Mouse (Mus musculus): ENCODE data around the gene H2afy. TPM values are rescaled to one million over a fixed set of nuclear protein-coding genes. Genes with fewer than 3 reads are reported as not detected.

H2afy gene
- polyA plus RNA-seq, 1 experiment from 2014 or later, result 726 TPM

DNA sequence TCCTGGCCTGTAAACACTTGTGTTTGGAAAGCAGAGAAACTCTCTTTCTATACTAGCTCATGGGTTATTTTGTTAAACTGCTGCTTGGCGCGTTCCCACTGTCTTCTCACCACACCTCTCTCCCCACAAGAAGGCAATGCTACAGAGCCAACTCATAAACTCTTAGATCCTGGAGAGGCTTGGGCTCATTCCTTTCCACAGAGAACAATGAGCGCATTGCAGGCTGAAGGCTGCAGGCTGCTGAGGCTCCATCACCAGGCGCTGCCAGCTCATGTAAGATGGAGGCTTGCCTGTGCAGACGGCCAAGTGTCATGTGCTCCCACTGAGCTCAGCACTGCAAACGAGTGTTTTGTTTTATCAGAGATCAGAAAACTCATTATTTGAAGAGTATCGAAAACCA is 19.5 kb upstream of the H2afy start:
- H3K36me3 ChIP-seq (ENCODE audit: control insufficient read depth, insufficient read depth, low read length), result no peaks in the 10 kb centered on the region
- DNase-seq (ENCODE audit: low spot score), result no peak
- H3K9me3 ChIP-seq (ENCODE audit: control insufficient read depth, low read length), result no peaks in the 10 kb centered on the region
- H3K9ac ChIP-seq (ENCODE audit: low read length), result no peak overlapping the region
- no peaks in the 10 kb centered on the region for H3K27me3 ChIP-seq (ENCODE audit: control insufficient read depth, insufficient read depth, low read length)
- H3K27ac ChIP-seq (replicated peaks; ENCODE audit: low read depth, low read length), result peak overlapping the region; percentile 87
- 55% methylated on average over 7 of the region's 7 CpGs for WGBS
- H3K4me3 ChIP-seq (ENCODE audit: low read depth, low read length), result no peak overlapping the region
- no peak for ATAC-seq (ENCODE audit: insufficient number of reproducible peaks, low FRiP score, low TSS enrichment, low read depth)
- peaks cover 51% of the 10 kb centered on the region for H3K4me1 ChIP-seq (ENCODE audit: control insufficient read depth, insufficient read depth, low read length)
- no peak overlapping the region for H3K4me2 ChIP-seq (ENCODE audit: low read depth, severe bottlenecking)

DNA sequence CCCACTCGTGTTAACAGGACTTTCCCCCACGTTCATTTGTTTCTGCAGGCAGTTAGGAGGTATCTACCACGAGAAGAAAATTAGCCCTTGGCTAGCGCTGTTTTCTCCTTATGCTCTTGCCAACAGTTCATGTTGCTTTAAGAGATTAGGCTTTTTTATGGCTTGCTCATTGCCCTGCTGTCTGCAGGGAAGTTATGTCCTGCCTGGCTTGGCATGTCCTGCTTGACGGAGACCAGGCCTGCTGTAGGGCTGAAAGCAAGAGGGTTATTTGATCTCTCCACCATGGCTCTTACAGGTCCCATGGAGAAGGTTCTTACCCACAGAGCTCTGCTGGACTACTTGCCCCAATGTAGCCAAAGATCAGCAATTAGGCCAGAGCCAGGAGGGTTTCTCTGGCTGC is 18.9 kb upstream of the H2afy start:
- no peaks in the 10 kb centered on the region for H3K9me3 ChIP-seq (ENCODE audit: control insufficient read depth, low read length)
- no peak overlapping the region for H3K9ac ChIP-seq (ENCODE audit: low read length)
- ATAC-seq (ENCODE audit: insufficient number of reproducible peaks, low FRiP score, low TSS enrichment, low read depth) (no peak), DNase-seq (ENCODE audit: low spot score) (peak; percentile 55)
- peaks cover 44% of the 10 kb centered on the region for H3K4me1 ChIP-seq (ENCODE audit: control insufficient read depth, insufficient read depth, low read length)
- H3K27ac ChIP-seq (replicated peaks; ENCODE audit: low read depth, low read length), result peak overlapping the region; percentile 87
- 13% methylated on average over 5 of the region's 5 CpGs for WGBS
- no peak overlapping the region for H3K4me2 ChIP-seq (ENCODE audit: low read depth, severe bottlenecking)
- H3K36me3 ChIP-seq (ENCODE audit: control insufficient read depth, insufficient read depth, low read length), result no peaks in the 10 kb centered on the region
- no peaks in the 10 kb centered on the region for H3K27me3 ChIP-seq (ENCODE audit: control insufficient read depth, insufficient read depth, low read length)
- H3K4me3 ChIP-seq (ENCODE audit: low read depth, low read length), result no peak overlapping the region

DNA sequence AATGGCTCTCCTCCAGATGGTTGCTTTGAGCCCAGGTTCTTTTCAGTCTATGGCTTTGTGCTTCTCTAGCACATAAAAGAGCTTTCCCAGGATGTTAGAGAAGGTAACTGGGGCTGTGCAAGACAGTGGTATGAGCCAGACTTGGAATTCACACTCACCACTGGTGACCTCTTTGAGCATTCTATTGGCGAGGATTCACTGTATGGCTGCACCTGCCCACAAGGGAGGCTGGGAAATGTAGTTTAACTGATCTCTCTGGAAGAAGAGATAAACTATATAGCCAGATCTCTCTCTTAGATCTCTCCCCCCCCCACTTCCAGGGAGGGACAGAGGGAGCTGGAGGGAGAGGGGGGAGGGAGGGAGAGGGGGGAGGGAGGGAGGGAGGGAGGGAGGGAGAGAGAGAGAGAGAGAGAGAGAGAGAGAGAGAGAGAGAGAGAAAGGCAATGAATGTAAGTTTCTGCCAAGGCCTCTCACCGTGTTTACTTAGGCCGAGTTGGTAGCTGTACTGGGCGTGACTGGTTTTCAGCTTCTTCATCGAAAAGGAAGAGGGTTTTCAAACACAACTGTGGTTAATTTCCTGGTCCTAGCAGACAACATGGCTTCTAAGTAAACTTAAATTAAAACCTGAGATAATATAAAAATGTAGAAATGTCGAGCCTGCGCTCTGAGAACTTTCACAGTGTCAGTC is 16.8 kb upstream of the H2afy start:
- ATAC-seq (ENCODE audit: insufficient number of reproducible peaks, low FRiP score, low TSS enrichment, low read depth) (no peak), DNase-seq (ENCODE audit: low spot score) (no peak)
- peaks cover 29% of the 10 kb centered on the region for H3K4me1 ChIP-seq (ENCODE audit: control insufficient read depth, insufficient read depth, low read length)
- no peak overlapping the region for H3K27ac ChIP-seq (replicated peaks; ENCODE audit: low read depth, low read length)
- no peaks in the 10 kb centered on the region for H3K36me3 ChIP-seq (ENCODE audit: control insufficient read depth, insufficient read depth, low read length)
- H3K27me3 ChIP-seq (ENCODE audit: control insufficient read depth, insufficient read depth, low read length), result no peaks in the 10 kb centered on the region
- 63% methylated on average over 7 of the region's 7 CpGs for WGBS
- no peaks in the 10 kb centered on the region for H3K9me3 ChIP-seq (ENCODE audit: control insufficient read depth, low read length)
- H3K4me2 ChIP-seq (ENCODE audit: low read depth, severe bottlenecking), result no peak overlapping the region
- no peak overlapping the region for H3K9ac ChIP-seq (ENCODE audit: low read length)
- H3K4me3 ChIP-seq (ENCODE audit: low read depth, low read length), result no peak overlapping the region

DNA sequence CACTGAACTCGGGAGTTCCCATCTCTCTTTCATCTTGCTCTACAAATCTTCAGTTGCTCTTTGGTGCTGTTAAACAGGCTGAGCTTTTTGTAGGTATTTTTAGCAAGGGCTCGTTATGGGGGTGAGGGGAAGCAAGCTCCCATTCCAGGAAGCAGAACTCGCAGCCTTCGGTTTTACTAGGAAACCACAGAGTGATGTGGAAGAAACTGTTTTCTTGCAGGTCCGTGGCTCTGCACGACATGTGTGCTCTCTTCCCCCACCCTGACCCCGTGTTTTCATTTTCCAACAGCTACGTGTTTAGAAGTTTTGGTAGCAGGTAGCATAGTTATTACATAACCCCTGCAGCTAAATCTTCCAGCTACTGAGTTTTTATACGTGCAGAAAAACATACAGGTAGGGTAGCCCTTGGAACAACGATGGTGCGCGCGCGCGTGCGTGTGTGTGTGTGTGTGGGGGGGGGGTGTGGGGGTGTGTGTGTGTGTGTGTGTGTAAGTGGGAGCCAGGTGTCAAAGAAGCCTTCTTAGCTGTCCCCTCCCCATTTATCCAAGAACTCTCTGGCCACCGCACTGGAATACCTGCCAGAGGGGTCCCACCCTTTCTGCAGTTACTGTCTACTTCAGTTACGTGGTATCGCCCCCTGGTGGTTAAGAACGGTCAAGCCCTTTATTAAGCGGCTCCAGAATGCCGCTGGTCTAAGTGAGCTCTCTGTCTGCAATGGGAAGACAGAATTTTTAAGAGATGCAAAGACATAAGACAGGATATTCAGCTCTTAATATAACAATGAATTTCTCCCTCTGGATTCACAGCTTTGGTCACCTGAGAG is 15.5 kb upstream of the H2afy start:
- H3K4me2 ChIP-seq (ENCODE audit: low read depth, severe bottlenecking), result no peak overlapping the region
- H3K9ac ChIP-seq (ENCODE audit: low read length), result no peak overlapping the region; the same call in 1 of the 2 replicates
- peak; percentile 62; the same call in 1 of the 2 replicates for ATAC-seq (ENCODE audit: insufficient number of reproducible peaks, low FRiP score, low TSS enrichment, low read depth)
- H3K9me3 ChIP-seq (ENCODE audit: control insufficient read depth, low read length), result no peaks in the 10 kb centered on the region
- no peak overlapping the region; the same call in 1 of the 2 replicates for H3K27ac ChIP-seq (replicated peaks; ENCODE audit: low read depth, low read length)
- 35% methylated on average over 22 of the region's 22 CpGs for WGBS
- DNase-seq (ENCODE audit: low spot score), result peak; percentile 89
- no peaks in the 10 kb centered on the region for H3K27me3 ChIP-seq (ENCODE audit: control insufficient read depth, insufficient read depth, low read length)
- H3K4me1 ChIP-seq (ENCODE audit: control insufficient read depth, insufficient read depth, low read length), result peaks cover 25% of the 10 kb centered on the region
- no peaks in the 10 kb centered on the region for H3K36me3 ChIP-seq (ENCODE audit: control insufficient read depth, insufficient read depth, low read length)
- H3K4me3 ChIP-seq (ENCODE audit: low read depth, low read length), result no peak overlapping the region

DNA sequence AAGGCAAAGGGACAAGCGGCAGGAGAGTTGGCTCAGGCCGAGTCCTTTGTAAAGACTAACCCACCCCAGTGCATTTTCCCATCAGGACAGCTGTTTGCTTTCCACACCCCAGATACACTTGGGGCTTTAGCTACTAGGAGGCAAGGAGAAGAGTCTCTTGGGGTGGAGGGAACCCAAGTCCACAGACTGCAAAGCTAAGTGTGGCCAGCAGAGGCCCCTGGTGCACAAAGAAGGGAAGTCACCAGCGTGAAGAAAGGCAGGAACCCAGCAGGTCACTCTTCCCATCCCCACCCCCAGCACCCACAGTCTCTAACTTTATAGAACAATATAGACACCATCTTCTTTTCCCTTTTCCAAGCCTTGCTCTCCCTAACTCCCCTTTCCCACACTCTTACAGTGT is 9.4 kb upstream of the H2afy start:
- H3K27me3 ChIP-seq (ENCODE audit: control insufficient read depth, insufficient read depth, low read length), result no peaks in the 10 kb centered on the region
- H3K4me1 ChIP-seq (ENCODE audit: control insufficient read depth, insufficient read depth, low read length), result peaks cover 5% of the 10 kb centered on the region
- no peak overlapping the region for H3K27ac ChIP-seq (replicated peaks; ENCODE audit: low read depth, low read length)
- DNase-seq (ENCODE audit: low spot score) (peak; percentile 56), ATAC-seq (ENCODE audit: insufficient number of reproducible peaks, low FRiP score, low TSS enrichment, low read depth) (no peak)
- no peaks in the 10 kb centered on the region for H3K36me3 ChIP-seq (ENCODE audit: control insufficient read depth, insufficient read depth, low read length)
- no peak overlapping the region for H3K9ac ChIP-seq (ENCODE audit: low read length)
- no peak overlapping the region for H3K4me2 ChIP-seq (ENCODE audit: low read depth, severe bottlenecking)
- WGBS, result 47% methylated on average over 3 of the region's 3 CpGs
- no peak overlapping the region for H3K4me3 ChIP-seq (ENCODE audit: low read depth, low read length)
- H3K9me3 ChIP-seq (ENCODE audit: control insufficient read depth, low read length), result no peaks in the 10 kb centered on the region

DNA sequence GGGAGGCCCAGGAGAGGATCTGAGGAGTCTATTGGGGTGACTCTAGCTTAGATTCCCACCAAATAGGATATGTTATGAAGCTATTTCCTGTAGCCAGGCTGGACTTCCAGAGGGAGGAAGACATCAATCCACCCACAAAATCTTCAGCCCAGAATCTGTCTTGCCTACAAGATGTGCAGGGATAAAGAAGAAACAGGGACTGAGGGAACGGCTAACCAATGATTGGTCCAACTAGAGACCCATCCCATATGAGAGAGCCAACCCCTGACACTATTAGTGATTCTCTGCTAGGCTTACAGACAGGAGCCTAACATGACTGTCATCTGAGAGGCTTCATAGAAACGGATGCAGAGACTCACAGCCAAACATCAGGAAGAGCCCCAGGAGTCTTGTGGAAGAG is 7.9 kb upstream of the H2afy start:
- H3K9me3 ChIP-seq (ENCODE audit: control insufficient read depth, low read length), result no peaks in the 10 kb centered on the region

DNA sequence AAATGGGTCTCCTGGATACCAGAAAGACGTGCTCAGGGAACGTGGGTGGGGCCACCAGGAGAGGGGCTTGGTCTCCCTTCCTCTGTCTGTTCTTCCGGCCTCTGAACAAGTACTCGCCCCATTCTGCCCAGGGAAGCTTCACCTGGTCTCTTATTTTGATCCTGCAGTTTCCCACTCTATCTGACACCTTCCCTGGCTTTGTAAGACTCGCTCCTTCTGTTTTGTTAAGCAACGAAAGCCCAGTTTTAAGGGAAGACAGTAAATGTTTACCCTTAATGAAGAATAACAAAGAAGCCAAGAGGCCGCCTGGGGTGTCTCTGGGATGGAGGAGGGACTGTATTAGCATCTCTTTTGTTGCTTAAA is 7.0 kb upstream of the H2afy start:
- 17% methylated on average over 7 of the region's 7 CpGs for WGBS
- Histone ChIP-seq H3K4me1 (ENCODE audit: control insufficient read depth, insufficient read depth, low read length) (peaks cover 8% of the 10 kb centered on the region), H3K27ac (replicated peaks; ENCODE audit: low read depth, low read length) (no peak overlapping the region), H3K4me2 (ENCODE audit: low read depth, severe bottlenecking) (no peak overlapping the region), H3K36me3 (ENCODE audit: control insufficient read depth, insufficient read depth, low read length) (no peaks in the 10 kb centered on the region), H3K9me3 (ENCODE audit: control insufficient read depth, low read length) (no peaks in the 10 kb centered on the region), H3K9ac (ENCODE audit: low read length) (0 out of 2 replicates have a peak overlapping the region, but pooled peaks have one; percentile 2), H3K4me3 (ENCODE audit: low read depth, low read length) (no peak overlapping the region), H3K27me3 (ENCODE audit: control insufficient read depth, insufficient read depth, low read length) (no peaks in the 10 kb centered on the region)
- ATAC-seq (ENCODE audit: insufficient number of reproducible peaks, low FRiP score, low TSS enrichment, low read depth), result no peak
- DNase-seq (ENCODE audit: low spot score), result no peak

More for the DNA sequence above, 7.9 kb upstream of the H2afy start:
- Histone ChIP-seq H3K4me3 (ENCODE audit: low read depth, low read length) (no peak overlapping the region), H3K36me3 (ENCODE audit: control insufficient read depth, insufficient read depth, low read length) (no peaks in the 10 kb centered on the region), H3K4me1 (ENCODE audit: control insufficient read depth, insufficient read depth, low read length) (peaks cover 8% of the 10 kb centered on the region), H3K4me2 (ENCODE audit: low read depth, severe bottlenecking) (no peak overlapping the region), H3K9ac (ENCODE audit: low read length) (no peak overlapping the region), H3K27me3 (ENCODE audit: control insufficient read depth, insufficient read depth, low read length) (no peaks in the 10 kb centered on the region), H3K27ac (replicated peaks; ENCODE audit: low read depth, low read length) (no peak overlapping the region)
- no peak for DNase-seq (ENCODE audit: low spot score)
- 53% methylated on average over 2 of the region's 2 CpGs for WGBS
- no peak for ATAC-seq (ENCODE audit: insufficient number of reproducible peaks, low FRiP score, low TSS enrichment, low read depth)

DNA sequence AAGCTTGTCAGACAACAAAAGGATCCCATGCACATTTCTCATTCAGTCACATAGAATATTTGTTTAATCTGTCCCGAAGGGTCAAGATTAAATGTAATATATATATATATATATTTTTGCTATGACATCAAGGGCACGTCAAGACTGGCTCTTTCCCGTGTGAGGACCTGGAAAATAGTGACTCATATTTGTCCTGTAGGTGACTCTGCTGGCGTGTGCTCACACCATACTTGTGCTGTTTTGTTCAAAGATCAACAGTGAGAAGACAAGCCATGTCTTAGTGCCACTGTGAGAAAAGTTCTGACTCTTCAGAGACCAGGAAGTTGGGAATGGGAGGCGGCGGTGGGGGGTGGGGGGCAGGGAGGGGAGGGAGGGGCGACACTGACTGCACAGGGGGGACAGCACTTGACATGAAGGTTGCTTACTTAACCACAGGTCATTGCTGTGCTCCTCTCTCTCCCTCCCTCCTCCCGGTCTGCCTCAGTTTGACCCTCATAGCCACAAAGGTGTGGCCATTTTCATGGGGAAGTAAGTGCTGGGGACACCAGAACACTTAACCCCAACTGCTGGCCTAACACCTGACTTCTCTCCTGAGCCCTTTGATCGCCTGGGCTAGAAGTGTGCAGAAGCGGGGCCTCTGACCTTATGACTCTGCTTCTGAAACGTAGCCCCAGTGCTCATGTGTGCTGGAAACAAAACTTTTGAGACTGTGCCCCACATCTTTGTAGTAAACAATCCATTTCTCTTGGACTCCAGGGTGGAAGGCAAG is 6.4 kb upstream of the H2afy start:
- no peaks in the 10 kb centered on the region for H3K9me3 ChIP-seq (ENCODE audit: control insufficient read depth, low read length)
- no peak for ATAC-seq (ENCODE audit: insufficient number of reproducible peaks, low FRiP score, low TSS enrichment, low read depth)
- DNase-seq (ENCODE audit: low spot score), result no peak
- no peak overlapping the region for H3K27ac ChIP-seq (replicated peaks; ENCODE audit: low read depth, low read length)
- H3K27me3 ChIP-seq (ENCODE audit: control insufficient read depth, insufficient read depth, low read length), result no peaks in the 10 kb centered on the region
- 0 out of 2 replicates have a peak overlapping the region, but pooled peaks have one; percentile 2 for H3K9ac ChIP-seq (ENCODE audit: low read length)
- no peak overlapping the region for H3K4me2 ChIP-seq (ENCODE audit: low read depth, severe bottlenecking)
- no peak overlapping the region for H3K4me3 ChIP-seq (ENCODE audit: low read depth, low read length)
- peaks cover 8% of the 10 kb centered on the region for H3K4me1 ChIP-seq (ENCODE audit: control insufficient read depth, insufficient read depth, low read length)
- 30% methylated on average over 11 of the region's 11 CpGs for WGBS
- H3K36me3 ChIP-seq (ENCODE audit: control insufficient read depth, insufficient read depth, low read length), result no peaks in the 10 kb centered on the region
